Mouse (Mus musculus) CH12.LX (cell line): ENCODE results near the gene Dlk2. TPM values are rescaled to one million over a fixed set of nuclear protein-coding genes. Genes with fewer than 3 reads are reported as not detected.

Experiments used
- DNase-seq: peaks from one replicate; pipeline ENCODE4 v3.0.0-alpha.2; 2013; ENCODE audit errors: extremely low read depth
- H3K27ac ChIP-seq: 2 replicates; pipeline ENCODE4 v1.5.1; 2012; ENCODE audit warnings: low read depth, mild to moderate bottlenecking, control low read depth, moderate library complexity; ENCODE audit not compliant: insufficient read depth
- H3K27me3 ChIP-seq: replicated peaks from 2 replicates; pipeline ENCODE3; 2012; ENCODE audit warnings: inconsistent platforms
- H3K36me3 ChIP-seq, 2 experiments: replicated peaks in 1 of 2; 2 replicates each; pipeline versions ENCODE3 to v1.6.1; 2012; ENCODE audit warnings: inconsistent platforms in 1 of 2, low read length in 1 of 2, mild to moderate bottlenecking in 1 of 2, mixed read lengths in 1 of 2, moderate library complexity in 1 of 2; ENCODE audit not compliant: control insufficient read depth in 1 of 2, insufficient read depth in 1 of 2
- H3K4me1 ChIP-seq, 2 experiments: 2 replicates each; pipeline ENCODE4 v1.6.1; 2012; ENCODE audit warnings: inconsistent platforms in 1 of 2, moderate library complexity in 1 of 2; ENCODE audit not compliant: insufficient read depth in 2 of 2, control insufficient read depth in 1 of 2
- H3K4me2 ChIP-seq: 2 replicates; pipeline ENCODE4 v1.6.1; 2012; ENCODE audit warnings: low read depth, mild to moderate bottlenecking, control low read depth; ENCODE audit not compliant: poor library complexity, insufficient read depth, severe bottlenecking
- H3K4me3 ChIP-seq, 3 experiments: fragments of 150-350 bp in 1 of 3; sonication (generic) in 1 of 3; replicated peaks in 1 of 3; 2 replicates each; pipeline versions ENCODE3 to v1.5.1; 2011 to 2012; ENCODE audit warnings: low read depth in 2 of 3, low read length in 2 of 3, mild to moderate bottlenecking in 2 of 3, moderate library complexity in 2 of 3, control low read depth in 1 of 3, improper control_type of control experiment in 1 of 3, inconsistent platforms in 1 of 3, mixed read lengths in 1 of 3; ENCODE audit not compliant: poor library complexity in 1 of 3
- H3K79me2 ChIP-seq: replicated peaks from 2 replicates; pipeline ENCODE4 v1.6.1; 2012; ENCODE audit warnings: mild to moderate bottlenecking, moderate library complexity; ENCODE audit not compliant: control insufficient read depth, poor library complexity, insufficient read depth, severe bottlenecking; ENCODE audit errors: extremely low read depth
- H3K9ac ChIP-seq: 2 replicates; pipeline ENCODE4 v1.6.1; 2012; ENCODE audit warnings: low read depth, mild to moderate bottlenecking, control low read depth, moderate library complexity; ENCODE audit not compliant: insufficient read depth
- H3K9me3 ChIP-seq: replicated peaks from 2 replicates; pipeline ENCODE3; 2012; ENCODE audit warnings: low read length, inconsistent platforms, mixed read lengths
- BHLHE40 ChIP-seq: IDR thresholded peaks from 2 replicates; pipeline ENCODE4 v1.6.1; 2011; ENCODE audit warnings: mild to moderate bottlenecking, low read depth, low read length, improper control_type of control experiment
- CHD1 ChIP-seq: IDR thresholded peaks from 2 replicates; pipeline ENCODE4 v1.6.1; 2012; ENCODE audit warnings: low read depth, low read length, improper control_type of control experiment, inconsistent platforms
- ELF1 ChIP-seq: IDR thresholded peaks from 2 replicates; pipeline ENCODE4 v1.6.1; 2014; ENCODE audit warnings: low read depth, mild to moderate bottlenecking, inconsistent platforms, low read length, improper control_type of control experiment
- EP300 ChIP-seq: IDR thresholded peaks from 2 replicates; pipeline ENCODE4 v1.6.1; 2011; ENCODE audit warnings: low read length, improper control_type of control experiment
- GABPA ChIP-seq: IDR thresholded peaks from 2 replicates; pipeline ENCODE4 v1.6.1; 2012; ENCODE audit warnings: low read depth, low read length, improper control_type of control experiment, inconsistent platforms; ENCODE audit not compliant: insufficient replicate concordance
- HCFC1 ChIP-seq: IDR thresholded peaks from 2 replicates; pipeline ENCODE4 v1.6.1; 2012; ENCODE audit warnings: low read depth, mild to moderate bottlenecking, inconsistent platforms, low read length, improper control_type of control experiment
- IRF4 ChIP-seq: IDR thresholded peaks from 2 replicates; pipeline ENCODE4 v1.6.1; 2014; ENCODE audit warnings: low read depth, mild to moderate bottlenecking, inconsistent platforms, low read length, improper control_type of control experiment
- JUND ChIP-seq: conservative IDR thresholded peaks from 2 replicates; pipeline ENCODE4 v1.6.1; 2011; ENCODE audit warnings: low read depth, low read length, improper control_type of control experiment
- KAT2A ChIP-seq: IDR thresholded peaks from 2 replicates; pipeline ENCODE4 v1.6.1; 2012; ENCODE audit warnings: low read length, improper control_type of control experiment, inconsistent platforms; ENCODE audit not compliant: insufficient replicate concordance
- MAX ChIP-seq: IDR thresholded peaks from 2 replicates; pipeline ENCODE4 v1.6.1; 2011; ENCODE audit warnings: low read length, improper control_type of control experiment
- MEF2A ChIP-seq: IDR thresholded peaks from 2 replicates; pipeline ENCODE4 v1.6.1; 2014; ENCODE audit warnings: low read depth, mild to moderate bottlenecking, inconsistent platforms, low read length, improper control_type of control experiment, borderline replicate concordance
- MXI1 ChIP-seq: IDR thresholded peaks from 2 replicates; pipeline ENCODE4 v1.6.1; 2011; ENCODE audit warnings: mild to moderate bottlenecking, low read depth, low read length, improper control_type of control experiment
- MYC ChIP-seq: IDR thresholded peaks from 2 replicates; pipeline ENCODE4 v1.6.1; 2011; ENCODE audit warnings: low read depth, mild to moderate bottlenecking, improper control_type of control experiment, low read length
- POLR2AphosphoS2 ChIP-seq: IDR thresholded peaks from 2 replicates; pipeline ENCODE4 v1.6.1; 2011; ENCODE audit warnings: low read depth, low read length, improper control_type of control experiment
- RAD21 ChIP-seq: IDR thresholded peaks from 2 replicates; pipeline ENCODE4 v1.6.1; 2011; ENCODE audit warnings: low read depth, mild to moderate bottlenecking, low read length, improper control_type of control experiment, moderate library complexity
- USF1 ChIP-seq: IDR thresholded peaks from 2 replicates; pipeline ENCODE4 v1.6.1; 2014; ENCODE audit warnings: low read depth, mild to moderate bottlenecking, inconsistent platforms, low read length, improper control_type of control experiment
- USF2 ChIP-seq: conservative IDR thresholded peaks from 2 replicates; pipeline ENCODE4 v1.6.1; 2011; ENCODE audit warnings: low read depth, low read length, improper control_type of control experiment
- ZC3H11A ChIP-seq: IDR thresholded peaks from 2 replicates; pipeline ENCODE4 v1.6.1; 2012; ENCODE audit warnings: low read depth, mild to moderate bottlenecking, inconsistent platforms, low read length, improper control_type of control experiment
- ZNF384 ChIP-seq: IDR thresholded peaks from 2 replicates; pipeline ENCODE4 v1.6.1; 2012; ENCODE audit warnings: low read depth, low read length, improper control_type of control experiment, inconsistent platforms
- dilution Hi-C: fragments of 300-500 bp; cut with MboI; formaldehyde crosslinking; loops from 2 replicates; pipeline ENCODE4 v1.14.3; 2020; ENCODE audit warnings: low sequenced_read_pairs; ENCODE audit not compliant: extremely low pct_unique_long_range_greater_than_20kb, extremely low pct_ligation_motif_present
- in situ Hi-C: fragments of 300-500 bp; cut with MboI; formaldehyde crosslinking; loops from 3 replicates; pipeline ENCODE4 v1.14.3; 2019; ENCODE audit warnings: low sequenced_read_pairs, low pct_ligation_motif_present, low pct_unique_long_range_greater_than_20kb, mixed read lengths
- polyA plus RNA-seq: library from polyadenylated mRNA; unstranded; fragments of >175 nt; gene quantifications from 2 replicates; pipeline ENCODE4 v1.2.1, GENCODE M21; 2012; ENCODE audit warnings: low read depth; ENCODE audit not compliant: insufficient read length
- total RNA-seq, 2 experiments: library from RNA; depleted of rRNA; stranded (reverse); fragments of 300-350 nt in 1 of 2; fragments of >200 nt in 1 of 2; gene quantifications; 2 replicates each; pipeline ENCODE4 v1.2.3; 2012 to 2014

Gene Dlk2
- total and polyA plus RNA-seq, 3 experiments: 0.08 TPM; not detected in 2

GRCm38 (mm10) chr17:46275034-46275433 lies 22.2 kb upstream of the Dlk2 start:
- TF ChIP-seq KAT2A: no peak
- TF ChIP-seq MYC: no peak
- no peak for TF ChIP-seq MAX
- Histone ChIP-seq H3K79me2 (no peaks in the 10 kb centered on the region; the same call in 1 of the 2 replicates), H3K9ac (no peak overlapping the region), H3K9me3 (no peaks in the 10 kb centered on the region), H3K27ac (no peak overlapping the region), H3K27me3 (no peaks in the 10 kb centered on the region), H3K4me1 (no peaks in the 10 kb centered on the region; a peak in 1 of 4 replicates), H3K4me3 (no peak overlapping the region), H3K4me2 (no peak overlapping the region), H3K36me3 (peaks cover 50 to 89% of the 10 kb centered on the region in 2 experiments)
- in situ Hi-C loops: no loop called here
- DNase-seq: no peak
- dilution Hi-C loops: no loop called here

GRCm38 (mm10) chr17:46275506-46275905 lies 21.7 kb upstream of the Dlk2 start:
- no peak overlapping the region for H3K4me3 ChIP-seq
- H3K36me3 ChIP-seq: peaks cover 48 to 89% of the 10 kb centered on the region in 2 experiments
- peaks cover 3% of the 10 kb centered on the region; the same call in 1 of the 2 replicates for H3K79me2 ChIP-seq
- dilution Hi-C loops: no loop called here
- H3K9ac ChIP-seq: no peak overlapping the region
- H3K9me3 ChIP-seq: no peaks in the 10 kb centered on the region
- no peak overlapping the region for H3K4me2 ChIP-seq
- in situ Hi-C loops: no loop called here
- no peaks in the 10 kb centered on the region; a peak in 1 of 4 replicates for H3K4me1 ChIP-seq
- TF ChIP-seq MAX (no peak), BHLHE40 (no peak), POLR2AphosphoS2 (no peak), MYC (no peak), MEF2A (no peak), KAT2A (no peak), JUND (no peak), USF2 (no peak), MXI1 (no peak)
- H3K27me3 ChIP-seq: no peaks in the 10 kb centered on the region
- H3K27ac ChIP-seq: no peak overlapping the region
- DNase-seq: no peak

- H3K4me3 ChIP-seq: no peak overlapping the region
- peaks cover 36 to 77% of the 10 kb centered on the region in 2 experiments for H3K36me3 ChIP-seq
- in situ Hi-C loops: no loop called here
- no peak overlapping the region for H3K4me2 ChIP-seq
- no peak for TF ChIP-seq ZNF384
- no peak for TF ChIP-seq MEF2A
- no peak for TF ChIP-seq CHD1
- no peak for TF ChIP-seq HCFC1
- TF ChIP-seq GABPA: no peak
- TF ChIP-seq RAD21: no peak
- no peak for TF ChIP-seq ELF1
- no peak for TF ChIP-seq IRF4
- no peak for TF ChIP-seq ZC3H11A
- TF ChIP-seq EP300: no peak
- TF ChIP-seq USF1: no peak
- TF ChIP-seq, all 38 proteins: peak for 0
- H3K9ac ChIP-seq: no peak overlapping the region
- dilution Hi-C loops: no loop called here
- H3K9me3 ChIP-seq: no peaks in the 10 kb centered on the region
- peaks cover 22% of the 10 kb centered on the region for H3K79me2 ChIP-seq
- H3K27ac ChIP-seq: no peak overlapping the region
- peaks cover 0 to 9% of the 10 kb centered on the region in 2 experiments; a peak in 2 of 4 replicates for H3K4me1 ChIP-seq
- no peaks in the 10 kb centered on the region for H3K27me3 ChIP-seq
- no peak for DNase-seq
Observed at GRCm38 (mm10) chr17:46277586-46277985, 19.6 kb upstream of the Dlk2 start.
